Mouse (Mus musculus) skeletal muscle tissue, adult 2 months (tissue): Measurements from ENCODE around the gene Rrp1b.
"Not testable (repeated sequence)": the region's sequence is repeated elsewhere in the genome, so short reads cannot be mapped to it uniquely, and the experiment has no call there.

Experiments used
- DNase-seq: peaks from one replicate; pipeline ENCODE4 v3.0.0-alpha.2; 2012; ENCODE audit warnings: low read depth, low spot score

Rrp1b gene

GRCm38 (mm10) chr17:32031684-32032083, 4.2 kb upstream of the Rrp1b start:
- no peak for DNase-seq

GRCm38 (mm10) chr17:32034322-32034721, 1.6 kb upstream of the Rrp1b start:
- no peak for DNase-seq

- DNase-seq, result no peak
Observed at GRCm38 (mm10) chr17:32036509-32037438, 874 bp downstream of the Rrp1b start.

- DNase-seq, result no peak
Observed at GRCm38 (mm10) chr17:32040263-32040662, 4.4 kb downstream of the Rrp1b start.

GRCm38 (mm10) chr17:32046541-32046940, 10.6 kb downstream of the Rrp1b start:
- no peak for DNase-seq

- no peak for DNase-seq
Observed at GRCm38 (mm10) chr17:32048351-32048750, 12.5 kb downstream of the Rrp1b start.

- DNase-seq, result no peak
Observed at GRCm38 (mm10) chr17:32049914-32050313, 14.0 kb downstream of the Rrp1b start.

GRCm38 (mm10) chr17:32050609-32051008, 14.7 kb downstream of the Rrp1b start:
- no peak for DNase-seq

GRCm38 (mm10) chr17:32052237-32053080, 16.6 kb downstream of the Rrp1b start:
- DNase-seq, result no peak

- no peak for DNase-seq
Observed at GRCm38 (mm10) chr17:32053677-32054076, 17.8 kb downstream of the Rrp1b start.

GRCm38 (mm10) chr17:32057843-32058242, 21.9 kb downstream of the Rrp1b start:
- DNase-seq, result no peak

GRCm38 (mm10) chr17:32059084-32059483, 23.2 kb downstream of the Rrp1b start:
- no peak for DNase-seq

- no peak for DNase-seq
Observed at GRCm38 (mm10) chr17:32061219-32061618, 25.3 kb downstream of the Rrp1b start.

GRCm38 (mm10) chr17:32063654-32064053, 27.8 kb downstream of the Rrp1b start:
- no peak for DNase-seq

GRCm38 (mm10) chr17:32064762-32065161, 28.9 kb downstream of the Rrp1b start:
- not testable (repeated sequence) for DNase-seq

GRCm38 (mm10) chr17:32067541-32067940, 31.6 kb downstream of the Rrp1b start:
- no peak for DNase-seq

- no peak for DNase-seq
Observed at GRCm38 (mm10) chr17:32068381-32068780, 32.5 kb downstream of the Rrp1b start.

GRCm38 (mm10) chr17:32068810-32069209, 32.9 kb downstream of the Rrp1b start:
- no peak for DNase-seq

- DNase-seq, result peak; percentile 57
Observed at GRCm38 (mm10) chr17:32073359-32073758, 37.5 kb downstream of the Rrp1b start.

GRCm38 (mm10) chr17:32074658-32075057, 38.8 kb downstream of the Rrp1b start:
- no peak for DNase-seq

- peak; percentile 31 for DNase-seq
Observed at GRCm38 (mm10) chr17:32075164-32075563, 39.3 kb downstream of the Rrp1b start.

GRCm38 (mm10) chr17:32083351-32083750, 47.5 kb downstream of the Rrp1b start:
- DNase-seq, result no peak
